Mouse (Mus musculus) 416B (cell line): ENCODE results near the gene Adamts18.

ENCODE experiments used
- DNase-seq: peaks from one replicate; pipeline ENCODE4 v3.0.0; 2011; ENCODE audit warnings: low read depth

Gene Adamts18

GRCm38 (mm10) chr8:113656681-113657298 lies 191.7 kb downstream of the Adamts18 start:
- no peak for DNase-seq

- peak; percentile 75 for DNase-seq
Measured at GRCm38 (mm10) chr8:113656154-113656553, 192.4 kb downstream of the Adamts18 start.

GRCm38 (mm10) chr8:113653151-113653550 lies 195.4 kb downstream of the Adamts18 start:
- no peak for DNase-seq

GRCm38 (mm10) chr8:113652450-113652849 lies 196.1 kb downstream of the Adamts18 start:
- no peak for DNase-seq
